Mouse (Mus musculus) CH12.LX (cell line): ENCODE data around the gene Gm826. TPM values are rescaled to one million over a fixed set of nuclear protein-coding genes. Genes with fewer than 3 reads are reported as not detected.

Experiments
- DNase-seq: peaks from one replicate; pipeline ENCODE4 v3.0.0-alpha.2; 2013; ENCODE audit errors: extremely low read depth
- H3K27ac ChIP-seq: 2 replicates; pipeline ENCODE4 v1.5.1; 2012; ENCODE audit warnings: low read depth, mild to moderate bottlenecking, control low read depth, moderate library complexity; ENCODE audit not compliant: insufficient read depth
- H3K27me3 ChIP-seq: replicated peaks from 2 replicates; pipeline ENCODE3; 2012; ENCODE audit warnings: inconsistent platforms
- H3K36me3 ChIP-seq, 2 experiments: replicated peaks in 1 of 2; 2 replicates each; pipeline versions ENCODE3 to v1.6.1; 2012; ENCODE audit warnings: inconsistent platforms in 1 of 2, low read length in 1 of 2, mild to moderate bottlenecking in 1 of 2, mixed read lengths in 1 of 2, moderate library complexity in 1 of 2; ENCODE audit not compliant: control insufficient read depth in 1 of 2, insufficient read depth in 1 of 2
- H3K4me1 ChIP-seq, 2 experiments: 2 replicates each; pipeline ENCODE4 v1.6.1; 2012; ENCODE audit warnings: inconsistent platforms in 1 of 2, moderate library complexity in 1 of 2; ENCODE audit not compliant: insufficient read depth in 2 of 2, control insufficient read depth in 1 of 2
- H3K4me2 ChIP-seq: 2 replicates; pipeline ENCODE4 v1.6.1; 2012; ENCODE audit warnings: low read depth, mild to moderate bottlenecking, control low read depth; ENCODE audit not compliant: poor library complexity, insufficient read depth, severe bottlenecking
- H3K4me3 ChIP-seq, 3 experiments: fragments of 150-350 bp in 1 of 3; sonication (generic) in 1 of 3; replicated peaks in 1 of 3; 2 replicates each; pipeline versions ENCODE3 to v1.5.1; 2011 to 2012; ENCODE audit warnings: low read depth in 2 of 3, low read length in 2 of 3, mild to moderate bottlenecking in 2 of 3, moderate library complexity in 2 of 3, control low read depth in 1 of 3, improper control_type of control experiment in 1 of 3, inconsistent platforms in 1 of 3, mixed read lengths in 1 of 3; ENCODE audit not compliant: poor library complexity in 1 of 3
- H3K79me2 ChIP-seq: replicated peaks from 2 replicates; pipeline ENCODE4 v1.6.1; 2012; ENCODE audit warnings: mild to moderate bottlenecking, moderate library complexity; ENCODE audit not compliant: control insufficient read depth, poor library complexity, insufficient read depth, severe bottlenecking; ENCODE audit errors: extremely low read depth
- H3K9ac ChIP-seq: 2 replicates; pipeline ENCODE4 v1.6.1; 2012; ENCODE audit warnings: low read depth, mild to moderate bottlenecking, control low read depth, moderate library complexity; ENCODE audit not compliant: insufficient read depth
- H3K9me3 ChIP-seq: replicated peaks from 2 replicates; pipeline ENCODE3; 2012; ENCODE audit warnings: low read length, inconsistent platforms, mixed read lengths
- CHD1 ChIP-seq: IDR thresholded peaks from 2 replicates; pipeline ENCODE4 v1.6.1; 2012; ENCODE audit warnings: low read depth, low read length, improper control_type of control experiment, inconsistent platforms
- CTCF ChIP-seq, 2 experiments: IDR thresholded peaks in 1 of 2; conservative IDR thresholded peaks in 1 of 2; 2 replicates each; pipeline ENCODE4 v1.5.1; 2011 to 2012; ENCODE audit warnings: low read depth in 2 of 2, low read length in 2 of 2, improper control_type of control experiment in 1 of 2, inconsistent platforms in 1 of 2, mild to moderate bottlenecking in 1 of 2, moderate library complexity in 1 of 2
- E2F4 ChIP-seq: IDR thresholded peaks from 2 replicates; pipeline ENCODE4 v1.6.1; 2011; ENCODE audit warnings: low read depth, low read length, improper control_type of control experiment; ENCODE audit not compliant: insufficient replicate concordance
- ELF1 ChIP-seq: IDR thresholded peaks from 2 replicates; pipeline ENCODE4 v1.6.1; 2014; ENCODE audit warnings: low read depth, mild to moderate bottlenecking, inconsistent platforms, low read length, improper control_type of control experiment
- EP300 ChIP-seq: IDR thresholded peaks from 2 replicates; pipeline ENCODE4 v1.6.1; 2011; ENCODE audit warnings: low read length, improper control_type of control experiment
- ETS1 ChIP-seq: conservative IDR thresholded peaks from 2 replicates; pipeline ENCODE4 v1.6.1; 2012; ENCODE audit warnings: low read depth, mild to moderate bottlenecking, inconsistent platforms, low read length, improper control_type of control experiment, moderate library complexity
- GABPA ChIP-seq: IDR thresholded peaks from 2 replicates; pipeline ENCODE4 v1.6.1; 2012; ENCODE audit warnings: low read depth, low read length, improper control_type of control experiment, inconsistent platforms; ENCODE audit not compliant: insufficient replicate concordance
- HCFC1 ChIP-seq: IDR thresholded peaks from 2 replicates; pipeline ENCODE4 v1.6.1; 2012; ENCODE audit warnings: low read depth, mild to moderate bottlenecking, inconsistent platforms, low read length, improper control_type of control experiment
- JUND ChIP-seq: conservative IDR thresholded peaks from 2 replicates; pipeline ENCODE4 v1.6.1; 2011; ENCODE audit warnings: low read depth, low read length, improper control_type of control experiment
- KAT2A ChIP-seq: IDR thresholded peaks from 2 replicates; pipeline ENCODE4 v1.6.1; 2012; ENCODE audit warnings: low read length, improper control_type of control experiment, inconsistent platforms; ENCODE audit not compliant: insufficient replicate concordance
- MAFK ChIP-seq: IDR thresholded peaks from 2 replicates; pipeline ENCODE4 v1.6.1; 2011; ENCODE audit warnings: low read length, improper control_type of control experiment; ENCODE audit not compliant: insufficient replicate concordance
- MAZ ChIP-seq: IDR thresholded peaks from 2 replicates; pipeline ENCODE4 v1.6.1; 2012; ENCODE audit warnings: low read depth, mild to moderate bottlenecking, inconsistent platforms, low read length, improper control_type of control experiment, moderate library complexity
- MEF2A ChIP-seq: IDR thresholded peaks from 2 replicates; pipeline ENCODE4 v1.6.1; 2014; ENCODE audit warnings: low read depth, mild to moderate bottlenecking, inconsistent platforms, low read length, improper control_type of control experiment, borderline replicate concordance
- MXI1 ChIP-seq: IDR thresholded peaks from 2 replicates; pipeline ENCODE4 v1.6.1; 2011; ENCODE audit warnings: mild to moderate bottlenecking, low read depth, low read length, improper control_type of control experiment
- MYC ChIP-seq: IDR thresholded peaks from 2 replicates; pipeline ENCODE4 v1.6.1; 2011; ENCODE audit warnings: low read depth, mild to moderate bottlenecking, improper control_type of control experiment, low read length
- PAX5 ChIP-seq: IDR thresholded peaks from 2 replicates; pipeline ENCODE4 v1.6.1; 2012; ENCODE audit warnings: low read length, inconsistent platforms, mixed read lengths
- POLR2AphosphoS2 ChIP-seq: IDR thresholded peaks from 2 replicates; pipeline ENCODE4 v1.6.1; 2011; ENCODE audit warnings: low read depth, low read length, improper control_type of control experiment
- RCOR1 ChIP-seq: conservative IDR thresholded peaks from 2 replicates; pipeline ENCODE4 v1.6.1; 2012; ENCODE audit warnings: low read depth, mild to moderate bottlenecking, inconsistent platforms, low read length, improper control_type of control experiment
- SMC3 ChIP-seq: IDR thresholded peaks from 2 replicates; pipeline ENCODE4 v1.6.1; 2011; ENCODE audit warnings: low read depth, low read length, improper control_type of control experiment
- TBP ChIP-seq: conservative IDR thresholded peaks from 2 replicates; pipeline ENCODE4 v1.6.1; 2011; ENCODE audit warnings: low read depth, low read length, improper control_type of control experiment
- TCF12 ChIP-seq: IDR thresholded peaks from 2 replicates; pipeline ENCODE4 v1.6.1; 2014; ENCODE audit warnings: low read depth, mild to moderate bottlenecking, inconsistent platforms, low read length, improper control_type of control experiment
- USF2 ChIP-seq: conservative IDR thresholded peaks from 2 replicates; pipeline ENCODE4 v1.6.1; 2011; ENCODE audit warnings: low read depth, low read length, improper control_type of control experiment
- ZC3H11A ChIP-seq: IDR thresholded peaks from 2 replicates; pipeline ENCODE4 v1.6.1; 2012; ENCODE audit warnings: low read depth, mild to moderate bottlenecking, inconsistent platforms, low read length, improper control_type of control experiment
- ZMIZ1 ChIP-seq: IDR thresholded peaks from 2 replicates; pipeline ENCODE4 v1.6.1; 2012; ENCODE audit warnings: low read depth, mild to moderate bottlenecking, inconsistent platforms, low read length, improper control_type of control experiment
- dilution Hi-C: fragments of 300-500 bp; cut with MboI; formaldehyde crosslinking; loops from 2 replicates; pipeline ENCODE4 v1.14.3; 2020; ENCODE audit warnings: low sequenced_read_pairs; ENCODE audit not compliant: extremely low pct_unique_long_range_greater_than_20kb, extremely low pct_ligation_motif_present
- in situ Hi-C: fragments of 300-500 bp; cut with MboI; formaldehyde crosslinking; loops from 3 replicates; pipeline ENCODE4 v1.14.3; 2019; ENCODE audit warnings: low sequenced_read_pairs, low pct_ligation_motif_present, low pct_unique_long_range_greater_than_20kb, mixed read lengths
- polyA plus RNA-seq: library from polyadenylated mRNA; unstranded; fragments of >175 nt; gene quantifications from 2 replicates; pipeline ENCODE4 v1.2.1, GENCODE M21; 2012; ENCODE audit warnings: low read depth; ENCODE audit not compliant: insufficient read length
- total RNA-seq, 2 experiments: library from RNA; depleted of rRNA; stranded (reverse); fragments of 300-350 nt in 1 of 2; fragments of >200 nt in 1 of 2; gene quantifications; 2 replicates each; pipeline ENCODE4 v1.2.3; 2012 to 2014

The Gm826 gene
- total RNA-seq (2012; rRNA removed) (not detected in 2 replicates), total RNA-seq (2014; rRNA removed) (0.32 TPM in 1 of 2 replicates, not detected in the other), polyA plus RNA-seq (not detected in 2 replicates)

DNA sequence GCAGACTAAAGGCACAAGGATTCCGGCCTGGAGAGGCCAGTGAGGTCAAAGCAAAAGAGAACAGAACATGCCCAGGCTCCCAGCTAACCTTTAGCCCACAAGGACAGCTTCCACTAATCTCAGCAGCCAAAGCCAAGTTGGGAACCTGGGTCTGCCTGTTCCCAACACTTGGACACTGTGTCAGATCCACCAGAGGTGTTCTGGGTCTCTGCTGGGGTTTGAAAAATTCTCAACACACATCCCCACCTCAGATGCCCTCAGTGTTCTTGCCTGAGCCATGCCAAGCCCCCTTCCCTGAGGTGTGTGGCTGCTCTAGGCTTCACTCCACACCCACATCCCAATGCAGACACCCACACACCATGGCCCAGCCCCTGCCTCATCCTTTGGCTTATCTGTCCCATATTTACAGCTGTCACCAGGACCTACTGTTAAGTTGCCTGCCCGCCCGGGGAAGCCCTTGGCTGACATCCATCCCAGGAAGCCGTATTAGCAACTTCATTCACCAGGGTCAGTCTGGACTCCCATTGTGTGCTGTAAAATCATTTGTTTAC, at the start of gene Gm826:
Gm826 (minus strand) TSS at position 52 of the 551 bp plus-strand sequence.
- Histone ChIP-seq H3K4me1 (peaks cover 2 to 19% of the 10 kb centered on the region in 2 experiments; a peak in 3 of 4 replicates), H3K79me2 (no peaks in the 10 kb centered on the region), H3K36me3 (no peaks in the 10 kb centered on the region), H3K9me3 (no peaks in the 10 kb centered on the region), H3K4me2 (peak within 1 kb of the TSS; percentile 82), H3K27me3 (no peaks in the 10 kb centered on the region), H3K9ac (no peak within 1 kb of the TSS), H3K27ac (no peak within 1 kb of the TSS), H3K4me3 (no peak within 1 kb of the TSS)
- dilution Hi-C loops, result no loop called here
- TF ChIP-seq MAZ (no peak), EP300 (no peak), MYC (no peak), HCFC1 (no peak), E2F4 (no peak), ETS1 (no peak), ZC3H11A (no peak), POLR2AphosphoS2 (no peak), ZMIZ1 (no peak), CTCF (conservative IDR thresholded peaks at IDR 0.05 in 1 of 2, IDR thresholded peaks at IDR 0.05 in 1 of 2; ENCODE audit: low read depth in 2 of 2, low read length in 2 of 2) (no peak), JUND (no peak), CHD1 (no peak), MXI1 (no peak), MAFK (no peak), ELF1 (no peak), USF2 (no peak), MEF2A (no peak), GABPA (no peak), RCOR1 (no peak)
- DNase-seq, result no peak
- in situ Hi-C loops, result no loop called here

DNA sequence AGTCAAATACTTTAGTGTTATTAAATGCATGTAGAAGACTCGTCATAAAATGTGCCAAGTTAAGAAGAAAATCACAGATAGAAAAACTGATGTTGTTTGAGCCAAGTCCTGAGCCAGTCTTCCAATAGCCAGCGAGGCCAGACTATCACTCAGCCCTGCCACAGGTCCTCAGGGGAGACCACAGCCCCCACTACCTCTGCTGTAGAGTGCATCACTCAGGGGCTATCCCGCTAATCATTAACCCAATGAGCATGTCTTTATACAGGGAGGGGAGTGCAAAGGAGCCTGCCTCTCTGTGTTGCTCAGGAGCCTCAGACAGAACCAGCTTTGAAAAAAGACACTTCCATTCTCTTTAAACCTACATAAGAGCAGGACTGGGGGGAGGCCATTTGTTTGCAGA, 49.5 kb upstream of the Gm826 start:
- Histone ChIP-seq H3K4me1 (no peaks in the 10 kb centered on the region), H3K4me2 (no peak overlapping the region), H3K4me3 (no peak overlapping the region), H3K9ac (no peak overlapping the region), H3K27me3 (peaks cover 85% of the 10 kb centered on the region), H3K79me2 (no peaks in the 10 kb centered on the region), H3K9me3 (no peaks in the 10 kb centered on the region), H3K36me3 (no peaks in the 10 kb centered on the region), H3K27ac (no peak overlapping the region)
- dilution Hi-C loops, result no loop called here
- in situ Hi-C loops, result no loop called here
- TF ChIP-seq TBP, result no peak
- no peak for TF ChIP-seq TCF12
- TF ChIP-seq MYC, result no peak
- no peak for TF ChIP-seq SMC3
- no peak for TF ChIP-seq CTCF (conservative IDR thresholded peaks at IDR 0.05 in 1 of 2, IDR thresholded peaks at IDR 0.05 in 1 of 2; ENCODE audit: low read depth in 2 of 2, low read length in 2 of 2)
- TF ChIP-seq PAX5, result no peak
- no peak for TF ChIP-seq E2F4
- no peak for TF ChIP-seq MAZ
- TF ChIP-seq POLR2AphosphoS2, result no peak
- TF ChIP-seq KAT2A, result no peak
- TF ChIP-seq RCOR1, result no peak
- no peak for DNase-seq
